Mouse (Mus musculus): ENCODE measurements around the gene Plxnc1. TPM values are rescaled to one million over a fixed set of nuclear protein-coding genes. Genes with fewer than 3 reads are reported as not detected.
A peak's percentile ranks its signal among the peaks of the same experiment; 100 is the strongest.

The Plxnc1 gene
- polyA plus RNA-seq, 1 experiment: 1.5 TPM

GRCm38 (mm10) chr10:94771496-94771895, 173.1 kb downstream of the Plxnc1 start:
- Histone ChIP-seq H3K27ac (ENCODE audit: insufficient read depth, low read depth, low read length) (no peak overlapping the region), H3K36me3 (ENCODE audit: control insufficient read depth, insufficient read depth, low read length) (peaks cover 2% of the 10 kb centered on the region; the same call in 1 of the 2 replicates), H3K4me3 (ENCODE audit: insufficient read depth, low read depth, low read length) (no peak overlapping the region), H3K4me1 (ENCODE audit: control insufficient read depth, insufficient read depth, low read length) (no peaks in the 10 kb centered on the region), H3K27me3 (replicated peaks; ENCODE audit: control insufficient read depth, insufficient read depth, low read length) (no peaks in the 10 kb centered on the region)
- TF ChIP-seq CTCF (conservative IDR thresholded peaks at IDR 0.05; ENCODE audit: insufficient read depth, insufficient read length, low read depth, low read length) (no peak), POLR2A (IDR thresholded peaks at IDR 0.05; ENCODE audit: low read depth, low read length) (no peak)
- DNase-seq: no peak
- WGBS: 56% methylated on average over 3 of the region's 3 CpGs

GRCm38 (mm10) chr10:94747011-94747410, 197.6 kb downstream of the Plxnc1 start:
- WGBS: 83% methylated on average over 2 of the region's 2 CpGs
- DNase-seq: peak; percentile 38
- H3K4me3 ChIP-seq (ENCODE audit: insufficient read depth, low read depth, low read length): no peak overlapping the region
- TF ChIP-seq POLR2A (IDR thresholded peaks at IDR 0.05; ENCODE audit: low read depth, low read length) (no peak), CTCF (conservative IDR thresholded peaks at IDR 0.05; ENCODE audit: insufficient read depth, insufficient read length, low read depth, low read length) (no peak)
- no peaks in the 10 kb centered on the region for H3K4me1 ChIP-seq (ENCODE audit: control insufficient read depth, insufficient read depth, low read length)
- H3K36me3 ChIP-seq (ENCODE audit: control insufficient read depth, insufficient read depth, low read length): no peaks in the 10 kb centered on the region; the same call in 1 of the 2 replicates
- no peaks in the 10 kb centered on the region for H3K27me3 ChIP-seq (replicated peaks; ENCODE audit: control insufficient read depth, insufficient read depth, low read length)
- H3K27ac ChIP-seq (ENCODE audit: insufficient read depth, low read depth, low read length): no peak overlapping the region

GRCm38 (mm10) chr10:94741459-94741858, 203.2 kb downstream of the Plxnc1 start:
- Histone ChIP-seq H3K4me3 (ENCODE audit: insufficient read depth, low read depth, low read length) (no peak overlapping the region), H3K27ac (ENCODE audit: insufficient read depth, low read depth, low read length) (no peak overlapping the region), H3K27me3 (replicated peaks; ENCODE audit: control insufficient read depth, insufficient read depth, low read length) (no peaks in the 10 kb centered on the region), H3K36me3 (ENCODE audit: control insufficient read depth, insufficient read depth, low read length) (no peaks in the 10 kb centered on the region), H3K4me1 (ENCODE audit: control insufficient read depth, insufficient read depth, low read length) (no peaks in the 10 kb centered on the region)
- TF ChIP-seq CTCF (conservative IDR thresholded peaks at IDR 0.05; ENCODE audit: insufficient read depth, insufficient read length, low read depth, low read length): no peak
- no peak for DNase-seq
- 99% methylated on average over 3 of the region's 3 CpGs for WGBS

Measured in kidney, adult 2 months (tissue).